Mouse (Mus musculus): ENCODE data around the gene Ikzf3.

Gene Ikzf3

DNA sequence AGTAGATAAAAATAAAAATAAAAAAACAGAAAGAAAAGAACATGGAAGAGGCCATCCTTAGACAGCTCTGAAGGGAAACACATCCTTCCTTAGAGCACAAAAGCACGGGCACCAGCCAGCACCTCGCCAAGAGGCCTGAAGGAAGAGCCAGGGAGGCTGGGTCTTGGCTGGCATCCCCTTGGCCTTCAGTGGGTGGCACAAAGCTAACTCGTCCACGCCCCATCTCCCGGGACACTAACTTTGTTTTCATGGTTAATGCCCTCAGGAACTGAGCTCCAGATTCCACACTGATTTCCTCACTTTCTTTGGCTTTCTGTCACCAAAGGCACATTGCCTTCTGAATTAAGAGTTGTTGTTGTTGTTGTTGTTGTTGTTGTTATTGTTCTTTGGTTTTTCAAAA lies 31.9 kb upstream of the Ikzf3 start:
- ATAC-seq (ENCODE audit: insufficient number of reproducible peaks, low FRiP score, low TSS enrichment), result no peak

DNA sequence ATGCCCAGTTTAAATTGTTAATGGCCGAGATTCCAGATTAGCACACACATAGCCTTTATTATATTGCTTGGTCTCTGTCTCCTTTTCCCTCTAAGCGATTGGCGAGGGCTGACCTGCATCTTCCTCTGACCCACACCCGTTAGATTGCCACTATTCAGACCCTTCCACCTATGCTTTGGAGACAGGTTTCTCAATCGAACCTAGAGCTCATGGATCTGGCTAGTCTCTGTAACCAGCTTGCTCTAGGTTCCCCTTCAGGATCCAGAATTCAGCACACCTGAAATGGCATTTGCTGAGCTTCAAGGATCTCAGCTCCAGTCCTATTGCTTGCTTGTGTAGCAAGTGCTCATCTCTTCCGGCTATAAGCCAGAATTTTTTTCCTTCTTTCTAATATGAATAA lies 23.6 kb upstream of the Ikzf3 start:
- no peak for ATAC-seq (ENCODE audit: insufficient number of reproducible peaks, low FRiP score, low TSS enrichment)

- ATAC-seq (ENCODE audit: insufficient number of reproducible peaks, low FRiP score, low TSS enrichment), result no peak
These were observed 22.5 kb upstream of the Ikzf3 start for GRCm38 (mm10) chr11:98568326-98568725.

- ATAC-seq (ENCODE audit: insufficient number of reproducible peaks, low FRiP score, low TSS enrichment), result no peak
These were observed 18.1 kb upstream of the Ikzf3 start for GRCm38 (mm10) chr11:98563921-98564414.

DNA sequence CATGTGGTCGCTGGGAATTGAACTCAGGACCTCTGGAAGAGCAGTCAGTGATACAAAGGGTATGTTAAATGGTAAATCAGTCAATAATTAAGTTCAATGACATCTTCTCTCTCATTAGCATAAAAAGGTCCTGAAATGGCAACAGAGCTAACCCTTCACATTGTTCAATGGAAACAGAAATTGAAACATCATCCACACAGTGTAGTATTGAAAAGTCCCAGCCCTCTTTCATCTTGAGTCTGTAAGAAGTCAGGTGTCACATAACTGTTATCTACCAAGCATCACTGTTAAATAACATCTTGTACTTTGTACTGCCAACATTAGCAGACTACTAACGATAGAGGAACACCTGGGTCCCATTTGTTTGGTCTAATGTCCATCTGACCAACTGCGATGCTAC lies 17.2 kb upstream of the Ikzf3 start:
- no peak for ATAC-seq (ENCODE audit: insufficient number of reproducible peaks, low FRiP score, low TSS enrichment)

GRCm38 (mm10) chr11:98560942-98561341 lies 15.1 kb upstream of the Ikzf3 start:
- ATAC-seq (ENCODE audit: insufficient number of reproducible peaks, low FRiP score, low TSS enrichment), result no peak

DNA sequence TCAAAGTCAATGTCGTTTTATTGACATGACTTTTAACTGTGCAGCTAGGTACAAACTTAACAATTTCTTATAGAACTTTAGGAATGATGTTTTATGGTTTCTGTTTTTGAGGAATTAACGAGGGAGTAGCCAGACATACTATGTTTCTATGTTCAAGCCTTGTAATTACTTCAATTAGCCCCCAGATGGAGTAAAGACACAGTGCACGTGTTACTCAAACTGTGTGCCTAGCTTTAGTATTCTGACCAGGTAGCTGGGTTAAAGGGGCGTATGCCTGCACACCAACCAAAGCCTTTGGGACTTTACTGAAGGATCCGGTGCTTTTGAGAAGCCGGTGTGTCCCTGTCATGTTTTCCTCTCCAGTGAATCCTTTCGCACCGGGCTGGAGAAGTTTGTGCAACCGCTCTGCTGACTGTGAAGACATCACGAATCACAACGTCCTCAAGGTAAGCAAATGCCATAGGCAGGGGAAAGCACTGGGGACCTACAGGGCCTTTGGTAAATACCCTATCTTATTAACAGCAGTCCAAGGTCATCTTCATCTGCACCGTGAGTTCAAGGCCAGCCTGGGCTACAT lies 9.4 kb upstream of the Ikzf3 start:
- ATAC-seq (ENCODE audit: insufficient number of reproducible peaks, low FRiP score, low TSS enrichment), result no peak

GRCm38 (mm10) chr11:98553966-98554365 lies 8.1 kb upstream of the Ikzf3 start:
- ATAC-seq (ENCODE audit: insufficient number of reproducible peaks, low FRiP score, low TSS enrichment), result no peak

GRCm38 (mm10) chr11:98550975-98551828 lies 5.4 kb upstream of the Ikzf3 start, which contains the start of gene Zpbp2:
Gene Zpbp2, plus strand, starts transcription at chr11:98551097.
- ATAC-seq (ENCODE audit: insufficient number of reproducible peaks, low FRiP score, low TSS enrichment), result peak; percentile 94

- no peak for ATAC-seq (ENCODE audit: insufficient number of reproducible peaks, low FRiP score, low TSS enrichment)
These were observed 4.6 kb upstream of the Ikzf3 start for GRCm38 (mm10) chr11:98550311-98550974.

GRCm38 (mm10) chr11:98549363-98549762 lies 3.5 kb upstream of the Ikzf3 start:
- ATAC-seq (ENCODE audit: insufficient number of reproducible peaks, low FRiP score, low TSS enrichment), result no peak

DNA sequence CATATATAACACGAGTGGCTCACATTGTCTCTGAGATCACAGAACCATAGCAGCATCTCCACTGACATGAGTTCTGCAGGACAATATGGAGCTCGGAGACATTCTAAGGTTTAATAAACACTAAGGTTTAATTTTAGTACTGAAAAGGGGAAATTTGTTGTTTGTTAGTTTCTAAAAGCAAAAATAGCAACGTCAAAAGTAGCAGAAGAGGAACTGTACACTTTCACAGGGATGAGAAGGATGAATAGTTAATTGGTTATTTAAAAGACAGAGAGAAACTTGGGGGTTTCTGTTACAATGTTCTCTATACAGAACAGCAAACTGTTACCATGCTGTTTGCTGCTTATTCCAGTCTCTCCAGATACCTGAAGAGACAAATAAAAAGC lies 1.5 kb upstream of the Ikzf3 start:
- no peak for ATAC-seq (ENCODE audit: insufficient number of reproducible peaks, low FRiP score, low TSS enrichment)

GRCm38 (mm10) chr11:98546529-98547307 lies 887 bp upstream of the Ikzf3 start:
- ATAC-seq (ENCODE audit: insufficient number of reproducible peaks, low FRiP score, low TSS enrichment), result no peak

DNA sequence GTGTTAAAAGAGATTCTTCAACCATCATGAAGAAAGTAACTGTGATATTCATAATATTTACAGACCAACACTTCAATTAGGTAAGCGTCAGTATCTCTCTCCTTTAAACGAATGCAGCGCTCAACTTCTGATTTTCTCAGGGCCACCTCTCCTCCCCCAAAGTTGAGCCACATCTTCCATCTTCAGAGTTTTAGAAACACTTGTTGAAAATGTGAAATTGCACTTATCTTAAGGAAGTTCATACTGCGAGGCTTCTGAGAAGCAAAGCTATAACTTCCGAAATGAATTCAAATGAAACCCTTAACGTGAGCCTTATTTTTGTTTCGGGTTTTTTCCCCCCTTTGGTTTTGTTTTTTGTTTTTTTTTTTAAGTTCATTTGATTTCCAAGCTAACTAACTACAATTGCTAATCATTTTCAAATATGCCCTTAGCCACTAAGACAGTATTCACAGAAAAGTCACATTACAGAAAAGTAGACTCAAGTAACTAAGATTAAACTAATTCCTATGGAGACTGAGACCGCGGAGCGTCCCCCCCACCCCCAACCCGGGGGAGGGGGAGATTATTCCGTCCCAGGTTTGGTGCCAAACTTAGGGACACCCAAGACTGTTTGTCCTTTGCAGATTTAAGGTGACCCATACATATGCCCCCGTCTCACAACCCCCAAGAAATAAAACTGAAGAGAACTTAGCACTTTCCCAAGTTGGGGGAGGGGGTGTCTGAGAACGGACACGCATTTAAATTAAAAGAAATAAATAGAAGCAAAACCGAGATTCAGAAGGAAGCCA lies 747 bp downstream of the Ikzf3 start:
- no peak for ATAC-seq (ENCODE audit: insufficient number of reproducible peaks, low FRiP score, low TSS enrichment)

DNA sequence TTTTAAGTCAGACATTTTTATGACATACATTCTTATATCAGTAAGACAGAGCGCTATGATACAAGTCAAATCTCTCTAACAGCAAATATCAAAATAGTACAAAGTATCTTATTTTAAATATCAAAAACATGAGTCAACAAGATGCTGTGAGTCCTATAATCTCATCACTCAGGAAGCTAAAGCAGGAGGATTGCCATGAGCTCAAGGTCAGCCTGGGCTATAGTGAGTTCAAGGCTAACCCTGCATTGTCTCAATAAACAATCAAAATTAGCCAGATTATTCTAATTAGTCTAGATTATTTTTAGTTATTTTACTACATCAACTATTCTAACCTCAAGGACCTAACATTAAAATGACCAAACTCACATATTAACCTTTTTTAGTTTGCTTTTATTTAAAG lies 2.4 kb downstream of the Ikzf3 start:
- ATAC-seq (ENCODE audit: insufficient number of reproducible peaks, low FRiP score, low TSS enrichment), result no peak

DNA sequence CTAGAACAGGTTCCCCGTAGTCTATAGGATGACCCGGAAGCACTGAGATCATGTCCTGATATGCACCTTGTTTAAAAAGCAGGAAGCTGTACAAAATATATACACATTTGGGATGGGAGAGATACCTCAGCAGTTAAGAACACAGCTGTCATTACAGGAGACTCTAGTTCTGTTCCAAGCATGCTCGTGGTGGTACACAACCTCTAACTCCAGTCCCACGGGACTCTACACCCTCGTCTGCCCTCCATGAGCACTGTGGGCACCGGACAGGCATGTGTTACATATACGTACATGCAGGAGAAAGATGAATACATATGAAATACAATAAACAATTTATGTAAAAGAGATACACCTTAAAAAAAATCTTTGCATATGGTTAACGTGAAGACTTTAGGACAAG lies 3.3 kb downstream of the Ikzf3 start:
- ATAC-seq (ENCODE audit: insufficient number of reproducible peaks, low FRiP score, low TSS enrichment), result no peak

DNA sequence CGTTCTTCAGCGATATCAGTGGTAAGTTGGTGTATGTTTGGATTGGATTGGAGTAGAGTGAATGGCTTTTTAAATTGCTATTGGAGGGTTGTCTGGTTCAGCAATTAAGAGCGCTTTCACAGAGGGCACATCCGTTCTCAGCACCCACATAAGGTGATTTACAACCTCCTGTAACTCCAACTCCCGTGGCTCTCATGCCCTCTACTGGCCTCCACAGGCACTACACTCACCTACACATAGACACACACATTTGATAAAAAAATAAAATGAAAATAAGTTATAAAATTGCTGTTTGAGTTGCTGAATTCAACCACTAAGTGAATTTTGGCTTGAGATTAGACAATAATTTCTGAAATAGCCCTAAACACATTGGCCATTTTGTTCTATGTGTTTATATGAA lies 5.5 kb downstream of the Ikzf3 start:
- ATAC-seq (ENCODE audit: insufficient number of reproducible peaks, low FRiP score, low TSS enrichment), result no peak

- no peak for ATAC-seq (ENCODE audit: insufficient number of reproducible peaks, low FRiP score, low TSS enrichment)
These were observed 8.3 kb downstream of the Ikzf3 start for GRCm38 (mm10) chr11:98537480-98538034.

- ATAC-seq (ENCODE audit: insufficient number of reproducible peaks, low FRiP score, low TSS enrichment), result no peak
These were observed 18.9 kb downstream of the Ikzf3 start for GRCm38 (mm10) chr11:98526824-98527461.

Measured in cerebellum, adult (tissue).